Mouse (Mus musculus) forebrain, embryonic 16.5 days (tissue): Measurements from ENCODE around the gene Evi5. TPM values are rescaled to one million over a fixed set of nuclear protein-coding genes. Genes with fewer than 3 reads are reported as not detected.

Experiments
- ATAC-seq: fragments of 200-750 bp; cut with Nextera tagmentation; 2 replicates; pipeline ENCODE4 v1.8.0; 2017; ENCODE audit warnings: mild to moderate bottlenecking, moderate library complexity
- H3K27ac ChIP-seq: fragments of 300-500 bp; sonication (generic); 2 replicates; pipeline ENCODE4 v1.5.1; 2014; ENCODE audit warnings: low read length, control low read depth
- H3K27me3 ChIP-seq: fragments of 300-500 bp; sonication (generic); replicated peaks from 2 replicates; pipeline ENCODE4 v1.6.1; 2014; ENCODE audit warnings: low read length; ENCODE audit not compliant: control insufficient read depth, insufficient read depth
- H3K36me3 ChIP-seq: fragments of 300-500 bp; sonication (generic); 2 replicates; pipeline ENCODE4 v1.6.1; 2014; ENCODE audit not compliant: control insufficient read depth, insufficient read depth
- H3K4me1 ChIP-seq: fragments of 300-500 bp; sonication (generic); replicated peaks from 2 replicates; pipeline ENCODE4 v1.6.1; 2014; ENCODE audit warnings: low read length; ENCODE audit not compliant: control insufficient read depth, insufficient read depth
- H3K4me2 ChIP-seq: fragments of 300-500 bp; sonication (generic); 2 replicates; pipeline ENCODE4 v1.6.1; 2014; ENCODE audit warnings: mild to moderate bottlenecking, low read length, control low read depth
- H3K4me3 ChIP-seq: fragments of 300-500 bp; sonication (generic); replicated peaks from 2 replicates; pipeline ENCODE4 v1.5.1; 2014; ENCODE audit warnings: mild to moderate bottlenecking, low read length, control low read depth
- H3K9ac ChIP-seq: fragments of 300-500 bp; sonication (generic); replicated peaks from 2 replicates; pipeline ENCODE4 v1.6.1; 2014; ENCODE audit warnings: low read depth, low read length, control low read depth
- H3K9me3 ChIP-seq: fragments of 300-500 bp; sonication (generic); 2 replicates; pipeline ENCODE4 v1.6.1; 2016; ENCODE audit warnings: low read length; ENCODE audit not compliant: control insufficient read depth
- WGBS: fragments of 180-500 bp; shearing (Covaris S2); extraction: QIAGEN DNeasy Blood & Tissue Kit; methylation state at CpG from one replicate; pipeline ENCODE4 v1.1.7; 2014; 5-methylcytosine and 5-hydroxymethylcytosine counted together
- polyA plus RNA-seq: library from polyadenylated mRNA; unstranded; fragments of >200 nt; fragmentation: Nextera tagmentation; extraction: Ambion mirVana; gene quantifications from 2 replicates; pipeline ENCODE4 v1.2.1, GENCODE M21; 2015

Evi5 gene
- polyA plus RNA-seq, 1 experiment from 2014 or later: 54.6 TPM

DNA sequence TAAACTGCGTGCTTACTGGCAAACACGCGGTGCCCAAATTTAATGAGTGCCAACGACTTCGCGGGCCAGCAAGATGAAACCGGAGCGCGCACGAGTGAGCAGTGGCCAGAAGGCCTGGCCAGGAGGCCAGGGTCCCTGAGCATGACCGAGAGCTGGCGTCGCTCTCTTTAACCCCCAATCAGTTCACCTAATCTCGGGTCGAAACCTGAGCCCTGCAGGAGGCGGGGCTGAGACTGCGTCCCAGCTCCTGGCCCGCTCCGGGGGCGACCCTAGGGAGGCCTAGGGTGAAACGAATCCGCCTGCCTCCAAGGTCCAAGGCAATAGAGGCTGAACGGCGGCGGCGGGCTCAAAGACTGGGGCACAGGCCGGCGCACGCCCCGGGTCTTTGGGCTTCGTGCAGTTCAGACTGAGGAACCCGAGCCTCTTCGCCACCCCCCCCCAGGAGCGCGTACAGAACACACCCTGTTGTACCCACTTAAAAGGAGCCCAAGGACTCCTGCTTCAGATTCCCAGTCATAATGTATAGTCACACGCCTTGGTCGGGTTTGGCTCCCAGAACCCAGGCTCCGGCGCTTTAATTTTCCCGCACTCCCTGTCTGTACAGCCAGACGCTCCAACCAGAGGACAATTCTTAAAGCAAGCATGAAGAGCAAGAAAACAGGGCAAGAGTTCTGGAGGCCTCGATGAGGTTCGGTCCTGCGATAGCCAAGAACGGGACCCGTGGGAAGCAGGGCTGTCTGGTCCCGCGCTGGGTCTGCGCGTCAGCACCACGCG lies 150.1 kb downstream of the Evi5 start:
- no peak overlapping the region for H3K9ac ChIP-seq
- H3K4me1 ChIP-seq: peaks cover 44% of the 10 kb centered on the region
- no peak overlapping the region for H3K27ac ChIP-seq
- H3K4me2 ChIP-seq: peak overlapping the region; percentile 17; the same call in 1 of the 2 replicates
- H3K27me3 ChIP-seq: peaks cover 67% of the 10 kb centered on the region
- H3K4me3 ChIP-seq: peak overlapping the region; percentile 8; the same call in 1 of the 2 replicates
- peaks cover 3% of the 10 kb centered on the region; the same call in 1 of the 2 replicates for H3K9me3 ChIP-seq
- no peaks in the 10 kb centered on the region for H3K36me3 ChIP-seq
- ATAC-seq: peak; percentile 13; the same call in 1 of the 2 replicates
- WGBS: under 1% methylated on average over 52 of the region's 52 CpGs

DNA sequence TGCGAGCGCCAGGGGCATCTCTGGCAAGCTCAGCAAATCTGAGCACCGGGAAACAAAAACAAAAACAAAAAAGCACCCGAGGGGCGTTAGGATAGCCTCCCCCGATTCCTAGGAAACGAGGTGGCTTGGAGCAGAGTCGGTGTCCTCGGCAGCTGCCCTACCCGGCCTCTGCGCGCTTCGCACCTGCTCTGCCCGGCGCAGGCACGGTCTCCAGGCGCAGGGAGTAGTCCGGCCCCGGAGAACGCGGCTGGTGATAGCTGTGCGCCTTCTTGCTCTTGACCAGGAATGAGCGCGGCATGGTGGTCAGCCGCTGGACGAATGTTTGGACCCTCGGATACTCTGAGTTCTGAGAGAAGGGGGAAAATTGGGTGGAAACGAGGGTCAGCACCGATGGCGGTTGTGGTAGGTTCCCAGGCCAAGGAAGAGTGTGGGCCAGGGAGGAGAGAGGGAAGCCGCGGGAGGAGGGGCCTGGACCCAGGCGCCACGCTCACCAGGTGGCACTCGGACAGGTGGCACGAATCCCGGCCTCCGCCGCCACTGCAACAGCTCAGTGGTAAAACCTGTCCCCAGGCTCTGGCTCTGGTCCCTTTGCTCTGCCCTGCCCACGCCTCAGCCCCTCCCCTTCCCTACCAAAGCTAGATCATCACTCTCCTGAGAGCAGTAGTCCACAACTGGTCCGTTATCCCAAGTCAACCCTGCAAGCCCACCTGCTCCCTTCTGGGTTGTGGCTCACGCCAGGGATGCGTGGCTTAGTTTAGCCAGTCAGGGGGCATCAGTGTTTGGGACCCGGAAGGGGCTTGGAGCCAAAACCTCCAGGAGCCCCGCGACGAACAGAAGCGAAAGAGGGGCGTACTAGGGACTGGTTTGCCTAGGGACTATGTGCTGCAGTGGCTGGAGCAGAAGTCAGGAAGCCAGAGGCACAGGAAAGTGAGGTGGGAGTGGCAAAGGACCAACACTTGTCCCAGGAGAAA lies 151.1 kb downstream of the Evi5 start:
- H3K27me3 ChIP-seq: peaks cover 75% of the 10 kb centered on the region
- H3K4me3 ChIP-seq: no peak overlapping the region; the same call in 1 of the 2 replicates
- H3K9me3 ChIP-seq: peaks cover 3% of the 10 kb centered on the region; the same call in 1 of the 2 replicates
- peaks cover 44% of the 10 kb centered on the region for H3K4me1 ChIP-seq
- H3K9ac ChIP-seq: no peak overlapping the region
- 1% methylated on average over 45 of the region's 49 CpGs for WGBS
- ATAC-seq: no peak
- no peak overlapping the region for H3K27ac ChIP-seq
- no peaks in the 10 kb centered on the region for H3K36me3 ChIP-seq
- H3K4me2 ChIP-seq: peak overlapping the region; percentile 15; the same call in 1 of the 2 replicates

DNA sequence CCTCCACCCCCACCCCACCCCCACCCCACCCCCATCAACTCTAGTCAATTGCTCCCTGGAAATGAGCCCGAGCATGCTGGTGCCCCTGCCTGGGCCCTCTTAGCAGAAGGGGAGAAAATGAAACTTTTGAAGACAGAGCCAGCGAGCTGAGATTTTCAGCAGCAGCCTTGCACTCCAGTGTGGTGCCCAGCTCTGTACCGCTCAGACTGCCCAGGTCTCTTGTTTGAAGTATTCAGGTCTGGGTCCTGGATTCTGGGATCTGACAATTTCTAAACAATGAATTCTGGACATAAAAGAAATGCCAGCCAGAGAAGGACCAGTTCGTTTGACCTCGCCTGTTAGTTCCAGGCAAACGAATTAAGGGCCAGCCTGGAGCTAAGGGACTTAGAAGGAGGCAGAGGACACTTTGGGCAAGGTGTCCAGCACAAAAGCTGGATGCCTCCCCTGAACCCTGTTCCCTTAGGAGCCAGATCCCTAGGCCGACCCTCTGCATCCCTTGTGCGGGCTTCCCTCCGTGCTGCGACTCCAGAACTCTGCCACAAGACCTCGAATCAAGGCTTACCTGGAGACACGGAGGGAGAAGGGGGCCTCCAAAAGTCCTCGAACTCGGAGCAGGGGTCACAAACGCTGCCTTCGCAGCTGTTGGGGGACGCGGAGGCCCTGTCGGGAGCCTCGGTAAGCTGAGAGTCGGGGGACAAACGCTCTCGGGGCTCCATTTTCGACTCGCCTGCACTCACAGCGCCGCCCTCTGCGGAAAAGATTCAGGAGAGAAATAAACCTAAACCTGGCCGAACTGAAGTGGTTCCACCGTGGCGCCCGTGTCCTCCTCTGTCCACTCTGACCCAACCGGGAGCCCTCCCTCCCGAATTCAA lies 152.0 kb downstream of the Evi5 start:
- no peak overlapping the region for H3K9ac ChIP-seq
- H3K4me2 ChIP-seq: peak overlapping the region; percentile 15; the same call in 1 of the 2 replicates
- H3K36me3 ChIP-seq: no peaks in the 10 kb centered on the region
- no peaks in the 10 kb centered on the region for H3K9me3 ChIP-seq
- H3K4me1 ChIP-seq: peaks cover 44% of the 10 kb centered on the region
- WGBS: under 1% methylated on average over 34 of the region's 34 CpGs
- H3K27me3 ChIP-seq: peaks cover 72% of the 10 kb centered on the region
- no peak overlapping the region for H3K27ac ChIP-seq
- ATAC-seq: no peak
- H3K4me3 ChIP-seq: no peak overlapping the region; the same call in 1 of the 2 replicates

DNA sequence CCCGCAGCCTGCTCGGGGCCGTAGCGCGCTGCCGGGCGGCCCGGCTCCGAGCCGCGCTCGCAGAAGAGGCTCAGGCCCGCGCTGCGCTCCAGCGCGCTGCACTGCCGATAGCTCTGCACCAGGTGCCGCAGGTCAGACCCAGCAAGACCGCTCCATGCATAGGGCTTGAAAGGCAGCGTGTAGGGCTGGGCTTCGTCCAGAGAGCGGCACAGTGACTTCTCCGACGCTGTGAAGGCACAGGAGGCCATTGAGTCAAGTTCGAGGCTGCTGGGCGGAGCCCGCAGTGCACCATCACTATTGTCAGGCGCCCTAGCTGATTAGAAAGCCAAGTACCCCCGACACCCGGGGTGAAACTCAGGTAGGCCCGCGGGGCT lies 153.3 kb downstream of the Evi5 start:
- H3K4me3 ChIP-seq: peak overlapping the region; percentile 29
- H3K9me3 ChIP-seq: no peaks in the 10 kb centered on the region
- peaks cover 42% of the 10 kb centered on the region for H3K4me1 ChIP-seq
- peak overlapping the region; percentile 54 for H3K4me2 ChIP-seq
- peaks cover 78% of the 10 kb centered on the region for H3K27me3 ChIP-seq
- no peak overlapping the region for H3K27ac ChIP-seq
- no peaks in the 10 kb centered on the region for H3K36me3 ChIP-seq
- ATAC-seq: peak; percentile 22; the same call in 1 of the 2 replicates
- WGBS: 0% methylated on average over 33 of the region's 33 CpGs
- no peak overlapping the region for H3K9ac ChIP-seq

DNA sequence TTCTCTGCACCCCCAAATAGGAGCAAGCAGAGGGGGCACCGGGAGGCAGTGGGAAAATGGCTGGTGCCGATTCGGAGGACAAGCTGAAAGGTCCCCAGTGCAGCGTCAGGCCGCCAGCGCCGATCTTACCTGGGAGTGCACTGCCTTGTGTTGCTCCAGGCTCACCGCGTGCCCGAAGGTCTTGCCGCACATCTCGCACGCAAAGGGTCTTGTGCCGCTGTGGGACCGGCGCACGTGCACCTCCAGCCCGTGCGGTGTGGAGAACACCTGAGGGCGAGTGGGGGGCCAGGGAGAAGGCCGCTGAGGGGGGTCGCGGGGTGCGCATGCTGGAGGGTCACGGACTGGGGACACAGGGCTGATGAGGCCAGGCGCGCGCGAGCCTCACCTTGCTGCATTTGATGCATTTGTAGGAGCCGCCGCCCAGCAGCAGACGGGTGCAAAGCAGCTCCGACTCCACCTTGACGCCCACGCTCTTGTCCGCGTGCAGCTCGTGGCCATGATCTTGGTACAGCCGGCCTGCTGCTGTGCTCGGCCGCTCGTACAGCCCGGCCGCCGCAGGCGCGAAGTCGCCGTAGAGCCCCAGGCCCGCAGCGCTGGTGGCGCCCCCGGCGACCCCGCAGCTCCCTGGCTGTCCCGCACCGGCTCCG lies 153.8 kb downstream of the Evi5 start:
- H3K27me3 ChIP-seq: peaks cover 75% of the 10 kb centered on the region
- peak overlapping the region; percentile 54 for H3K4me2 ChIP-seq
- no peaks in the 10 kb centered on the region for H3K9me3 ChIP-seq
- WGBS: under 1% methylated on average over 57 of the region's 58 CpGs
- ATAC-seq: 0 out of 2 replicates have a peak, but pooled peaks have one; percentile 2
- H3K4me1 ChIP-seq: peaks cover 37% of the 10 kb centered on the region
- no peaks in the 10 kb centered on the region for H3K36me3 ChIP-seq
- no peak overlapping the region for H3K9ac ChIP-seq
- H3K27ac ChIP-seq: no peak overlapping the region
- H3K4me3 ChIP-seq: peak overlapping the region; percentile 29

DNA sequence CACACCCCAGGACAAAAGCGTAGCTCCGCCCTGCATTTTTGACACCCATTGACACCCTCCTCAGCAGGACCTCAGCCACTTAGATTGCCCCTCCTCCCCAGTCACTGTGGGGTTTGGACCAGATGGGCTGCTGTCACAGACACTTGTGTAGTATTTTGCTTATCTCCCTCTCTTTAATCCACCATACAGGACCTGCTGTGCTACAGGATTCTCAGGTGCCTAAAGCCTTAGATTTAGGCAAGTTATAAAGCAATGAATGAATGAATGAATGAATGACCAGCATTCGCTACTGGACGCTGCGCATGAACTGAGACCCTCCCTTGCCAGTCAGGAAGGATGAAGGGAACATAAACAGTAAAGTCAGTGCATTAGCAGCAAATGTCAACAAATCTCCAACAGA lies 154.4 kb downstream of the Evi5 start:
- Histone ChIP-seq H3K4me1 (peaks cover 32% of the 10 kb centered on the region), H3K9me3 (no peaks in the 10 kb centered on the region), H3K9ac (no peak overlapping the region), H3K4me2 (no peak overlapping the region), H3K36me3 (no peaks in the 10 kb centered on the region), H3K4me3 (no peak overlapping the region), H3K27ac (no peak overlapping the region), H3K27me3 (peaks cover 69% of the 10 kb centered on the region)
- WGBS: 5% methylated on average over 5 of the region's 5 CpGs
- ATAC-seq: no peak

DNA sequence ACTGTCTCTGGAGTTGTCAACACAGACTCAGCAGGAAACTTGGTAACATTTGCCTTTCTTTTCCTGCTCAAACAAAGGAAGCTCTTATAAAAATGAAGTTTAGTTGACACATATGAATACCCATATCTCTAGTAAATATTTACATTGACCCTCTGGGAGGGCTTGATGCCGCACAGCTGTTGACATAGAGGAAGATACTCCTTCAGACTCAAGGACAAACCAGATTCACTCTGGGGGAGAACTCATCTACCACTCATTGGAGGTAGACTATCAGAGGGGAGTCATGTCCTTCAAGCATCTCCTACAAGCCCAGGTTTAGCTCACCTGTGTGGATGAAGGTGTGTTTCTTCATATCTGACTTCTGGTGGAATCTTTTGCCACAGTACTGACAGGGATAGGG lies 155.1 kb downstream of the Evi5 start:
- no peak overlapping the region for H3K4me3 ChIP-seq
- ATAC-seq: no peak
- H3K9ac ChIP-seq: no peak overlapping the region
- WGBS: 29% methylated on average over 1 of the region's 1 CpGs
- H3K27ac ChIP-seq: no peak overlapping the region
- no peak overlapping the region for H3K4me2 ChIP-seq
- H3K4me1 ChIP-seq: peaks cover 25% of the 10 kb centered on the region
- no peaks in the 10 kb centered on the region for H3K36me3 ChIP-seq
- peaks cover 64% of the 10 kb centered on the region for H3K27me3 ChIP-seq
- no peaks in the 10 kb centered on the region for H3K9me3 ChIP-seq

DNA sequence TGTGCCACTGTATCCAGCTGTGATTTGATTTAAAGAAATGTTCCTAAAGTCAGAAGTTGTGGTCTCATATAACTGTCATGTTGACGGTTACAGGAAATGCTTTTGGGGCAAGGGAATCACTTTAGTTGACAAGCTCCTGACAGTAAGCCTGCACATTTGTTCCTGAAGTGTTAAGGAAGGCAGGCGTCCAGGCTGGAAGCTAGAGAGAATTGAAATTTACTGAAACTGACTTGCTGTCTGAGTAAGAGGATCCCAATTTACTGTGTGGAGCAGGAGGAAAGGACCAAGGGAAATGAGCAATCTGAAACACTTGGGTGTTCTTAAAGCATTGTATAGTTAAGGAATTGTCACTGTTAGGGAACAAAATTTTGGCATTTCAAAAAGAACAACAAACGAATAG lies 155.7 kb downstream of the Evi5 start:
- H3K4me2 ChIP-seq: no peak overlapping the region
- H3K36me3 ChIP-seq: no peaks in the 10 kb centered on the region
- no peaks in the 10 kb centered on the region for H3K9me3 ChIP-seq
- WGBS: 13% methylated on average over 3 of the region's 3 CpGs
- H3K27me3 ChIP-seq: peaks cover 60% of the 10 kb centered on the region
- H3K27ac ChIP-seq: no peak overlapping the region
- peaks cover 21% of the 10 kb centered on the region for H3K4me1 ChIP-seq
- H3K9ac ChIP-seq: no peak overlapping the region
- H3K4me3 ChIP-seq: no peak overlapping the region
- ATAC-seq: no peak
